ENCODE assay signal across 17 mouse cellular contexts in the genomic region with DNA sequence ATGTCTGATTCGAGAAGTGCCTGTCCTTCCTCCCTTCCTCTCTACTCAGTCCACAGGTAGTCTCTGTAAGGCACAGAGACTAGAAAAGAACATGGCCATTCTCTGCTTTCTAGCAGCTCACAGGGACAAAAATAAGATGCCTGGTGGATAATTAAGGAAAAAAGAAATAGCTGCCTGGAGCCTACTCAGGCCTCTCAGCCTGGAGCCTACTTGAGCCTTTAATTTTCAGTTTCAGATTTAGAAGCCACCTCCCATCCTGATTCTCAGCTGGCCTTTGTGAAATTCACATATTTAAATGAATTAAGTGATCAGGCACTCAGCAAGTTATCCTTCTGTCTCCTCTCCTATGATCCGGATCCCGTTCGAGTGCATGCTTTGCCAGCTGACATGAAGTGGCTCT. TPM values are rescaled to one million over a fixed set of nuclear protein-coding genes. Genes with fewer than 3 reads are reported as not detected.
A peak's percentile ranks its signal among the peaks of the same experiment; 100 is the strongest.
DNase-seq lines count a peak whose midpoint lies in the region; ATAC-seq and TF ChIP-seq lines count a peak whose summit lies in the region.
"Had no signal": no experiment of that assay in that cellular context is flagged by ENCODE, and none has a peak within 500 bp of the region (broad histone marks: within the 10 kb centered on the region; RNA-seq: fewer than 3 reads in every experiment).

No protein-coding gene starts in this region.

- no peak overlapping the region for H3K4me3 ChIP-seq in heart, embryonic 13.5 days
- no peak overlapping the region for H3K4me3 ChIP-seq in left cerebral cortex, adult 2 months
- H3K4me3 ChIP-seq in midbrain, postnatal 0 days (ENCODE audit: low read depth, low read length), result no peak overlapping the region
- H3K4me3 ChIP-seq: embryonic facial prominence, embryonic 12.5 days; forebrain, embryonic 15.5 days; hindbrain, embryonic 15.5 days had no signal

- H3K4me1 ChIP-seq in heart, embryonic 13.5 days, result peaks cover 32% of the 10 kb centered on the region
- no peaks in the 10 kb centered on the region for H3K4me1 ChIP-seq in midbrain, postnatal 0 days (ENCODE audit: insufficient read depth, low read length)
- H3K4me1 ChIP-seq: embryonic facial prominence, embryonic 12.5 days; forebrain, embryonic 15.5 days; hindbrain, embryonic 15.5 days had no signal

- intact Hi-C loops in left cerebral cortex, adult 2 months (cut with DNase I), result loop anchor here (2.0 kb wide), 1 partner anchor 30 kb away; no protein-coding TSS in a partner anchor

- H3K27ac ChIP-seq in heart, embryonic 13.5 days (replicated peaks), result no peak overlapping the region
- peak overlapping the region; percentile 85 for H3K27ac ChIP-seq in left cerebral cortex, adult 2 months
- no peak overlapping the region for H3K27ac ChIP-seq in midbrain, postnatal 0 days (ENCODE audit: low read depth, low read length)
- H3K27ac ChIP-seq: embryonic facial prominence, embryonic 12.5 days; forebrain, embryonic 15.5 days; hindbrain, embryonic 15.5 days had no signal

- DNase-seq in frontal cortex, postnatal 10 days (ENCODE audit: low spot score in 2 of 2), result no peak
- DNase-seq in heart, postnatal 4 days, result no peak
- DNase-seq in left cerebral cortex, adult 2 months (ENCODE audit: extremely low spot score in 1 of 2, low spot score in 2 of 2), result no peak
- DNase-seq in left cerebral cortex, adult 8-10 months (ENCODE audit: low spot score in 2 of 2), result no peak
- no peak for DNase-seq in midbrain, postnatal 0 days (ENCODE audit: low spot score)
- DNase-seq: adrenal gland, postnatal 10 days; cerebellum, adult 11-12 months; cerebellum, adult 9-10 months; cerebellum, postnatal 25 days; gastrocnemius, postnatal 36 days; heart, adult 18-20 months had no signal

- peaks cover 84% of the 10 kb centered on the region for H3K36me3 ChIP-seq in heart, embryonic 13.5 days
- H3K36me3 ChIP-seq in midbrain, postnatal 0 days (ENCODE audit: insufficient read depth, low read length), result peaks cover 59% of the 10 kb centered on the region

- 0 out of 2 replicates have a peak overlapping the region, but pooled peaks have one; percentile 11 for H3K9ac ChIP-seq in heart, embryonic 13.5 days
- H3K9ac ChIP-seq in midbrain, postnatal 0 days (replicated peaks; ENCODE audit: low read length, poor library complexity, severe bottlenecking), result no peak overlapping the region
- H3K9ac ChIP-seq: embryonic facial prominence, embryonic 12.5 days; forebrain, embryonic 15.5 days; hindbrain, embryonic 15.5 days had no signal

- no peaks in the 10 kb centered on the region for H3K27me3 ChIP-seq in heart, embryonic 13.5 days (replicated peaks)
- H3K27me3 ChIP-seq in midbrain, postnatal 0 days (ENCODE audit: insufficient read depth, low read length), result no peaks in the 10 kb centered on the region
- H3K27me3 ChIP-seq: embryonic facial prominence, embryonic 12.5 days; forebrain, embryonic 15.5 days; hindbrain, embryonic 15.5 days had no signal

- H3K9me3 ChIP-seq in heart, embryonic 13.5 days, result no peaks in the 10 kb centered on the region
- H3K9me3 ChIP-seq in midbrain, postnatal 0 days (ENCODE audit: low read length), result no peaks in the 10 kb centered on the region
- H3K9me3 ChIP-seq: embryonic facial prominence, embryonic 12.5 days; forebrain, embryonic 15.5 days; hindbrain, embryonic 15.5 days had no signal

- 79% methylated on average over 4 of the region's 4 CpGs for WGBS in heart, embryonic 13.5 days
- 82% methylated on average over 4 of the region's 4 CpGs for WGBS in midbrain, postnatal 0 days

- TF ChIP-seq CTCF in left cerebral cortex, adult 2 months (IDR thresholded peaks at IDR 0.05), result no peak
- no peak for TF ChIP-seq CTCF in midbrain, postnatal 0 days (IDR thresholded peaks at IDR 0.05)

- peak; percentile 58 for ATAC-seq in frontal cortex, adult (ENCODE audit: low TSS enrichment)
- no peak for ATAC-seq in heart, embryonic 13.5 days (ENCODE audit: extremely low read depth, insufficient number of reproducible peaks, low FRiP score, low TSS enrichment)
- no peak for ATAC-seq in midbrain, postnatal 0 days (ENCODE audit: low FRiP score)
- ATAC-seq: forebrain, embryonic 15.5 days; intestine, embryonic 16.5 days had no signal

- no peak overlapping the region for H3K4me2 ChIP-seq in heart, embryonic 13.5 days
- no peak overlapping the region for H3K4me2 ChIP-seq in midbrain, postnatal 0 days (ENCODE audit: low read depth, low read length, poor library complexity, severe bottlenecking)
- H3K4me2 ChIP-seq: embryonic facial prominence, embryonic 12.5 days; forebrain, embryonic 15.5 days; hindbrain, embryonic 15.5 days had no signal

RNA-seq across cellular contexts. Expression of a gene that starts 51.9 kb away (rescaled TPM):
- 0.05 and 0.10 TPM in 2 replicates for polyA plus RNA-seq in heart, embryonic 13.5 days (2015; fragmentation: Nextera tagmentation; extraction: Ambion mirVana)
- under 1 TPM; 0.05 TPM for total RNA-seq in heart, postnatal 4 days (2021)
- under 1 TPM; 0.05 to 0.16 TPM for total RNA-seq in left cerebral cortex, adult 2 months (2021)
- under 1 TPM; 0.07 to 0.34 (median 0.13) TPM for total RNA-seq in left cerebral cortex, adult 8-10 months (2022)
- 0.05 TPM in 2 replicates for total RNA-seq in midbrain, postnatal 0 days (2014; rRNA removed)
- 0.15 and 0.20 TPM in 2 replicates for polyA plus RNA-seq in midbrain, postnatal 0 days (2015; fragmentation: Nextera tagmentation; extraction: Ambion mirVana)
